Mouse (Mus musculus) hindbrain, embryonic 12.5 days (tissue): ENCODE measurements around the gene Actrt1. TPM values are rescaled to one million over a fixed set of nuclear protein-coding genes. Genes with fewer than 3 reads are reported as not detected.

Experiments used
- ATAC-seq: fragments of 200-750 bp; cut with Nextera tagmentation; 2 replicates; pipeline ENCODE4 v1.8.0; 2017; ENCODE audit warnings: moderate TSS enrichment; ENCODE audit not compliant: low FRiP score
- H3K27ac ChIP-seq: fragments of 300-500 bp; sonication (generic); 2 replicates; pipeline ENCODE4 v1.5.1; 2016; ENCODE audit warnings: mild to moderate bottlenecking
- H3K27me3 ChIP-seq: fragments of 300-500 bp; sonication (generic); 2 replicates; pipeline ENCODE4 v1.6.1; 2016; ENCODE audit warnings: mild to moderate bottlenecking
- H3K36me3 ChIP-seq: fragments of 300-500 bp; sonication (generic); 2 replicates; pipeline ENCODE4 v1.6.1; 2016; ENCODE audit warnings: mild to moderate bottlenecking
- H3K4me1 ChIP-seq: fragments of 300-500 bp; sonication (generic); 2 replicates; pipeline ENCODE4 v1.6.1; 2016
- H3K4me2 ChIP-seq: fragments of 300-500 bp; sonication (generic); replicated peaks from 2 replicates; pipeline ENCODE4 v1.6.1; 2016; ENCODE audit warnings: mild to moderate bottlenecking
- H3K4me3 ChIP-seq: fragments of 300-500 bp; sonication (generic); 2 replicates; pipeline ENCODE4 v1.5.1; 2016; ENCODE audit warnings: mild to moderate bottlenecking
- H3K9ac ChIP-seq: fragments of 300-500 bp; sonication (generic); 2 replicates; pipeline ENCODE4 v1.6.1; 2016; ENCODE audit warnings: mild to moderate bottlenecking, moderate library complexity
- H3K9me3 ChIP-seq: fragments of 300-500 bp; sonication (generic); replicated peaks from 2 replicates; pipeline ENCODE4 v1.6.1; 2016; ENCODE audit warnings: mild to moderate bottlenecking
- WGBS: fragments of 180-500 bp; shearing (Covaris S2); methylation state at CpG from one replicate; pipeline ENCODE4 v1.1.7; 2016; 5-methylcytosine and 5-hydroxymethylcytosine counted together
- polyA plus RNA-seq: library from polyadenylated mRNA; unstranded; fragments of >200 nt; fragmentation: Nextera tagmentation; extraction: Ambion mirVana; gene quantifications from 2 replicates; pipeline ENCODE4 v1.2.1, GENCODE M21; 2016

Gene Actrt1
- not detected in 2 replicates for polyA plus RNA-seq

- Histone ChIP-seq H3K4me1 (no peaks in the 10 kb centered on the region), H3K36me3 (no peaks in the 10 kb centered on the region), H3K4me2 (no peak within 1 kb of the TSS), H3K9me3 (no peaks in the 10 kb centered on the region), H3K27me3 (no peaks in the 10 kb centered on the region), H3K4me3 (no peak within 1 kb of the TSS), H3K27ac (no peak within 1 kb of the TSS), H3K9ac (no peak within 1 kb of the TSS)
- no peak for ATAC-seq
Measured at GRCm38 (mm10) chrX:46328707-46329106, at the start of gene Actrt1. Gene Actrt1, plus strand, starts transcription at chrX:46329007.

GRCm38 (mm10) chrX:46331463-46332115 is 2.8 kb downstream of the Actrt1 start:
- Histone ChIP-seq H3K9ac (no peak overlapping the region), H3K9me3 (no peaks in the 10 kb centered on the region), H3K4me3 (no peak overlapping the region), H3K4me2 (no peak overlapping the region), H3K4me1 (no peaks in the 10 kb centered on the region), H3K27ac (no peak overlapping the region), H3K36me3 (no peaks in the 10 kb centered on the region), H3K27me3 (no peaks in the 10 kb centered on the region)
- WGBS: 76% methylated on average over 1 of the region's 1 CpGs
- no peak for ATAC-seq
